Mouse (Mus musculus) adrenal gland, adult 2 months (tissue): ENCODE data around the gene Fam71e1. TPM values are rescaled to one million over a fixed set of nuclear protein-coding genes. Genes with fewer than 3 reads are reported as not detected.

ENCODE experiments used
- DNase-seq: peaks from one replicate; pipeline ENCODE4 v3.0.0; 2021
- microRNA-seq, 2 experiments: library from miRNA; unstranded; fragments of <30 nt; microRNA quantifications; one replicate each; pipeline ENCODE4 v1.2.0; 2021
- polyA plus RNA-seq: library from polyadenylated mRNA; depleted of rRNA; stranded (reverse); fragments of >200 nt; gene quantifications from 2 replicates; pipeline ENCODE4 v1.2.3, GENCODE M21; 2012; rRNA removed
- total RNA-seq, 2 experiments: library from RNA; stranded (reverse); gene quantifications; 2 replicates each; pipeline ENCODE4 v1.2.3; 2021

The Fam71e1 gene
- total and polyA plus RNA-seq, 3 experiments: 8.3 to 28.6 (median 9.1) TPM

DNA sequence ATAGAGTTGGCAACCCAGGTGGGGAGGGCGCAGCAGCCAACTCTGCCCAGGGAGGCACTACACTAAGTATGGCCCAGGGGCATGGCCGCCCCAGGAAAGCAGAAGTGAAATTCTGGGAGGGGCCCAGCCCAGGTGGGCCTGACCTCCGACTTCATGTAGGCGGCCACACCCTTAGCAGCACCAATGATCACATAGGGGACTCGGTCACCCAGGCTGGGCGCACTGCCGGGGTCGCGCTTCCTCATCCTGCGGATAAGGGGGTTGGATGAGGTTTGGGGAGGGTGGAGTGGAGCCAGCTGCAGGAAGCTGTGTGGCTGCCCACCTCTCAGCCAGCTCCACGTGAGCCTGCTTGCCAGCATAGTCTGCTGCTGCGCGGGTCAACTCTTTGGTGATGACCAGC, 37.9 kb downstream of the Fam71e1 start:
- DNase-seq: no peak

DNA sequence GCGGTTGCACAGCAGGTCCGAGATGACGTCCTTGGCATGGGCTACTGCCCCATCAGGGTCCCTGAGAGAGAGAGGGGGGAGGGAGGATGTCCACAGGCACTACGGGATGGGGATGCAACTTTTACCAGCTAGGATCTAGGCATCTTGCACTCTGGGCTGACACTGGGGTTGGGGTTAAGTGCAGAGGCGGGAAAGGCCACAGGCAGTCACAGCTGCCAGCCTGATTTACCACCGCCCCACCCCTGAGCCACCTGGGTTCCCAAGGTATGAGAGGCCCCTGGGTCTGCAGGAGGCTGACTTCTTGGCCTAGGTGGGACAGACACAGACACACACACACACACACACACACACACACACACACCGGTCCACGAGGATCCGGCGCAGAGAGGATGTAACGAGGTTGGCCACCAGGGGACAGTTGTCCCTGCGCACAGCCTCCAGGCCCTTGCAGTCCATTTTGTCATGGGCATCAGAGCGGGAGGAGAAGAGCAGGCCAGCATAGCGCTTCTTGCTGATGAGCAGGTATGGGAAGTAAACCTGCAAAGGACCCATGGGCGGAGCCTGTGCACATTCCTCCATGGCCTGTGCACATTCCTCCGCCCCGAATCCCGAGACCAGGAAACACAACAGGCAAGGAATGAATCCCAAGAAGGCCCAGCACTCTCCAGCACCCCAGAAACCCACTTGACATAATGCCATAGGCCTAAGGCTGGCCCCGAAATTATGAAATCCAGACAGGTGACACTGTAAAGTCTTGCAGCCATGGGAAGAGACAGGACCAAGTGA, 38.5 kb downstream of the Fam71e1 start:
- no peak for DNase-seq

DNA sequence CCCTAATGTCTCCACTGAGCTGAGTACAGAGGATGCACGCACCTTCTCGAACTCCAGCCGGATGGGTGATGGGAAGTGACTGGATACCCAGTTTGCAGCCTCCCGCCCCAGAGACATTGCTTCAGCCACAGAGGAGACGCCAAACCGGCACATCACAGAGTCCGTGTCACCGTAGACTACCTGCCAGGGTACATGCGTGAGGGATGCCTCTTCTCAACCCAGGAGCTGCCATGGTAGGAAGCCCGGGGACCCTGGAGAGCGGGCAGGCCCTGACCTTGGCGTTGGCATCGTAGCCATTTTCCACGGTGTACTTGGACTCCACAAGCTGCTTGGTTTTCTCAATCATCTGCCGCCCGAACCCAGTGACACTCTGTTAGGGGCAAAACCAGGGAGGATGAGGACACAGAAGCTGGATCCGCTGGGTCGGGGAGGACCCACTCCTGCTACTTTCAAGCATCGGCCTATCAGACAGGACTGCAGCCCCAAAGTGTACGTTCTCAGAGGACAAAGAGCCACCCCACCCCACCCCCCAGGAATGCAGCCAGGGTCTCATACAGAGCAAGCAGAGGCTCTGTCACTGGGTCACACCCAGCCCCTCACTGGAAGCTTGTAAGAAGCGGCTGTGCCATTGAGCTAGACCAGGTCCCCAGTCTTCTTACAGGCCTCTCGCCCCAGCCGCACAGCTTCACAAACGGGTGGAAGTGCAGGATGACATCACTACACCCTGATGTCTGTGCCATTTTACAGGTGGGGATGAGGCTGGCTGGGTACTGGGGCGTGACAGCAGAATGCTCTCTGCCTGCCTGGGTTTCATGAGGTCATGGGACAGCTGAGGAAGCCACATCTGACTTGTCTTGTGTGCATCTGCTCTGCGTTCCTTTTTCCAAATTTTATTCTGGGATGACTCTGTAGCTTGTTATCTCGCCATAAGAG, 39.5 kb downstream of the Fam71e1 start:
- no peak for DNase-seq

DNA sequence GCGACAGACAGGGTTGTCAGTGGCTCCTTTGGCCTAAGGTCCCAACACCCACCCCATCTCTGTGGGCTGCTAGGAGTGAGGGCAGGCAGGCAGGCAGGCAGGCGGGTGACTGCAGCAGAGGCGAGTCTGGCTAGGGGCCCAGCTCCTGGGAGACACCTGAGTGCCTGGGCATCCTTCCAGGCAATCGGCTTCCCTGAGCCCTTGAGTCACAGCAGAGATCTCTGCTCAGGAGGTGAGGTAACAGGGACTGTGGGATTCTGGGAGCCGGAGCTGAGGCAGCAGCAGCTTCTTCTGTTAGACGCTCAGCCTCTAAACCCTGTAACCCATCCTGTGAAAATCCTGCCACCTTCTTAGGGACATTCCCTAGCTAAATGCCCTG, 40.2 kb downstream of the Fam71e1 start:
- no peak for DNase-seq

DNA sequence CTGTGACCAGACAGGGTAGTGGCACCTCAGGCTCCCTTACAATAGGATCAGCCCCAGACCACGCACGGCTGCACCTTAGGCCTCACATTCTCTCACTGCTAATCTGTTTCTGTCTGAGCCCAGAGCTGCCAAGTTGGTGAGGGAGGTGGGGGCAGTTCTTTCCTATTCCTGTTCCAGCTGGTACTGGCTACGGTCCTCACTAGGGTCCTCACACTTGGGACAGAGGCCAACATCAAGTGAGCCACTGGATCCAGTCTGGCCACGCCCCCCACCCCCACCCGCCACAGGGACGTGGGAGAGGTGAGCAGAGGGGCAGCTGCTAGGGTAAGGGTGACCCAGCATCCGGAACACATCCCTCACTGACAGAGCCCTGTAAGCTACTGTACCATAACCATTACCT, 40.6 kb downstream of the Fam71e1 start:
- no peak for DNase-seq

DNA sequence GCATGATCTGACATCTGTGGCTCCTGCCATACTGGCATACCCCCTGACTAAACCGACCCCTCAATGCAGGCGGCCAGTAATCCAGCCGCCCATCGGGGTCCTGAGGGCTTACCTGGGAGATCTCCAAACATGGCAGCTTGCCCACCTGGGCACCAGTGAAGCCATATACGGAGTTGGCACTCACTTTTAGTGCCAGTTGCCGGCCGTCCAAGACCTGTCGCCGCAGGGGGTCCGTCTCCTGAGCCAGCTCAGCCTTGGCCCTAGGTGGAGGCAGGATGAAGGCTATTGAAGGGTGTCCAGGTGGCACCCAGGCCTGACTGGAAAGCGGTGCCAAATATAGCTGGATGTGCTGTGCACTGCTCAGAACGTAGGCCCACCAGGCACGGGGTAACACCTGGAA, 41.1 kb downstream of the Fam71e1 start:
- no peak for DNase-seq

DNA sequence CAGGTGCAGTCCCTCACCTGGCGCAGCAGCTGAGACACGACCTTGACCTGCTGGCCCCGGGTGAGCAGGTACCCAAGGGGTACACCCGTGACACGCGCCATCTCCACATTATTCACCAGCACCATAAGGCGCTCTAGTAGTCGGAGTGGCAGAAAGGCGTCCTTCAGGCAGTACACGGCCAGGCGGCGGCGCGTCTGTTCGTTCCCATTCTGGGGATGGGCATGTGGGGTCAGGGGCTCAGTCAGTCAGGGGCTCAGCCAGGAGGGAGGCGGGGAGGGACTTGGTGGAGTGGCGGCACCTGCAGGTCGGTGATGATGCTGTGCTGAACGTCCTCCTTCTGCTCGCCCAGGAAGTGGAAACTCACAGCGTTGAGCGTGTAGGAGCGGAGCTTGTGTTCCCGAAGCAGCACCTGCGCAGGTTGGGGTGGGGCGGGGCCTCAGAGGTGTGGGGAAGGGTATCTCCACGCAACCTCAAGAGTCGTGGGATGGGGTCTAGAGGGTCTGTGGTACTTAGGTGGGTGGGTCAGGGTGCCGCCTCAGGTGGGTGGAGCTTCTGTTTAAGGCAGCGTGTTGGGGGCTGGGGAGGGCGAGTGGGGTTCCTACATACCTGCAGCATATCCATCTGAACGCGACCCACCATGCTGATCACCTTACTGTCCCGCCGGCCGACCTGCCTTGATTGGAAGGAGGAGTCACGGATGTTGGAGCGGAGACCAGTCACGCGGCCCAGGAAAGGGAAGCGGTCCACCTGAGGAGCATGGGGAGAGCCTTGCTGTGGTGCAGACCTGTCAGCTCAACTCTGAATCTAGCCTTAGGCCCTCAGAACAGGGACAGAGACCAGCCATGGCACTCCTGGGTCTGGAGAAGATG, 42.6 kb downstream of the Fam71e1 start:
- DNase-seq: no peak

DNA sequence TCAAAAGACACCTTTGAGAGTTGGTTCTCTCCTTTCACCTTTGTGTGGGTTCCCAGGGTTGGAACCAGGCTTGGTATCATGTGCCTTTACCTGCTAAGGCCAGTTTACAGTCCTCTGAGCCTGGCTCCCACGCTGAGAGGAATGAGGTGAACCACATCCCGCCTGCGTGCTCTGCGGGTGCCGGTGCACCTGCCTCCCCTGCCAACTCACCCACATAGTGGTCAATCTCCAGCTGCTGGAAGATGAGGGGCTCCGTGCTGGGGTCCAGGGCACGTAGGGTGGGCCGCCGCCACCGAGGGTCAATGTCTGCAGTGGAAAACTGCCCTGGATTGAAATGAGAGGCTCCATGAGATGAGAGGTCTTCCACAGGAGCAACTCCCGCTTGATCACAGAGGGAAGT, 46.2 kb downstream of the Fam71e1 start:
- DNase-seq: no peak

DNA sequence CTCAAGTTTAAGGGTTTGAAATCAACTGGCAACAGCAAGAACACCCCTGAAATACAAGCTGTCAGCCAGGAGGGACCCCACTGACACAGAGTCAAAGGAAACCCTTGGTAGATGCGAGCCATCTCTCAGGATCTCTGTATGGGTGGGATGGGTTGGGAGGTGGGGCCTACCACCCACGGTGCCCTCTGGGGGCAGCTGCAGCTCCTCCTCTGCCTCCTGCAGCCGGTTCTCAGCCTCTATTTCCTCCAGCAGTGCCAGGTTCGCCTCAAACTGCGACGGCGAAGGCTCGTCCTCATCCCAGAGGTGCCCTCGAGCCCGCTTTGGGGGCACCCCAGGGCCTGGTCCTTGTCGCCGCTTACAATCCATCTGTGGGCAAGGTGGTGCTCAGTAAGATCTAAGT, 46.7 kb downstream of the Fam71e1 start:
- DNase-seq: no peak

DNA sequence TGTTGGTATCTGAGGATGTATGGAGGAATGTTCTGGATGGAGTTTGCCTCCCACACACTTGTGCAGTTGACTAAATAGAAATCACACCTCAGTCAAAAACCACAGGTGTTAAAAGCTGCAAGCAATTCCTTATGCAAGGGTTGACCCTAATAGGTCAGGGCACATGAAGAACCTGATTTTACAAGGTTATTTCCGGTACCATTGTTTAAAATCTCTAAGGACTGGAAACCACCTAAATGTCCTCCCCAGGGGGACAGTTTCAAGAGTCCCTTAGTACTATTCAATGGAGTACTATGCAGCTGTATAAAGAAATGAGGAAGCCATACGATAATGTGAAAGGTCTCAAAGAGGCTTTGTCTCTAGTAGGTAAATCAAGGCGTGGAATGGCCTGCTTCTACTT, 49.9 kb downstream of the Fam71e1 start:
- no peak for DNase-seq

DNA sequence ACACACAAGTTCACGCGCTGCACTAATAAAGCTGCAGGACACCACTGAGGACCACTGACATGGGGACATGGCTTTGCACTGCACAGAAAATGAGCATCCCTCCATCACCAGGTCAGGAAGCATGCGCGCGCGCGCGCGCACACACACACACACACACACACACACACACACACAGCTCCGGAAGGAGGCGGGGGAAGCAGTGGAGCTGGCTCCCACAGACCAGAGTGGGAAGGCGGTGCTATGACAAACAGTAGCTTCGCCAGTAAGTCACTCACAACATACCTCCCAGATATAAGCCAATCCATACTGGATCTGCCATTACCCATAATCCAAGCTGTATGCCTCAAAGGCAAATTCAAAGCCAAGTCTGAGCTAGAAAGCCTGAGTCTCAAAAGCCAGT, 50.7 kb downstream of the Fam71e1 start:
- DNase-seq: no peak

DNA sequence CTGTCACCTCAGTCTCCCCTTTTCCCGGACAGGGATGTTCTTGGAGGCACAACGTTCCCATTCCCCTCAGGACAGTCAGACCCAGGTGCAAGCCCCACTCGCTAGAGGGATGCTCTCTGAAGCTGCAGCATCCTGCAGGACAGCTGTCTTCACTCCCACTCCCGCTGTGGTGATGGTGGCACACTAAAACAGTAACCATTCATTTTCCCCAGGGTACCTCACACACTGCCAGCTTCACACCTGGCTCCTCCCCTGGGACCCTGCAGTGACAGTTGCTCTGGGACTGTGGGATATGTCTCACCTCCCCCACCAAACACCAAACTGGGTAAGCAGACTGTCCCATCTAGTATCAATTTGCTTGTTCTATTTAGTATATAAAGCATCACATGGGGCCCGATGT, 51.3 kb downstream of the Fam71e1 start:
- DNase-seq: no peak

DNA sequence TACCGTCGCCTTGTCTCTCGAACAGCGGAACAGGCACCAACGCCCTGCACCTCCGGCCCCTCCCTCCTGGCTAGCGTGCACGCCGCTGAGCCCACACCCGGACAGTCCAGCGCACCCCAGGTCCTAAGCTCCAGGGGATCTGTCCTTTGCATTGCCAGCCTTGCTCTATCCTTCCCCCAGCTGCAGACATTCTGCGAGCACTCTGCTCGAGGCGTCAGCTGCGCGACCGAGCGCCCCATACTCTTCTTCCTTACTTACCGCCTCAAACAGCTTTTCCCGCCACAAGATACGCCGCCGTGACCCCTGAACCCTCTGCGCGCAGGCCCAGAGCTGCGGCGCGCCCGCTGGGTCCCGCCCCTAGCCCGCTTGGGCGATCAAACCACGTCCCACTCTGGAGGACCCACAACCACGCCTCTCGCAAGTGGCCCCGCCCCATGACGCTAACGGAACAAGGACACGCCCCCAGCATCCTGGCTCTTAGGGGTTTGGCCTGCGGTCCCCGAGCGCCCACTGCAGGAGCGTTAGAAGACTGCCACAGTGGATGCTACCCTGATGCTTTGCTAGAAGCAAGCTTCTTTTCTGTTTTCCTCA, 52.2 kb downstream of the Fam71e1 start, which contains the start of gene Pold1:
TSS of gene Pold1 (minus strand) at position 353 of the 591 bp plus-strand sequence.
- peak; percentile 100 for DNase-seq

DNA sequence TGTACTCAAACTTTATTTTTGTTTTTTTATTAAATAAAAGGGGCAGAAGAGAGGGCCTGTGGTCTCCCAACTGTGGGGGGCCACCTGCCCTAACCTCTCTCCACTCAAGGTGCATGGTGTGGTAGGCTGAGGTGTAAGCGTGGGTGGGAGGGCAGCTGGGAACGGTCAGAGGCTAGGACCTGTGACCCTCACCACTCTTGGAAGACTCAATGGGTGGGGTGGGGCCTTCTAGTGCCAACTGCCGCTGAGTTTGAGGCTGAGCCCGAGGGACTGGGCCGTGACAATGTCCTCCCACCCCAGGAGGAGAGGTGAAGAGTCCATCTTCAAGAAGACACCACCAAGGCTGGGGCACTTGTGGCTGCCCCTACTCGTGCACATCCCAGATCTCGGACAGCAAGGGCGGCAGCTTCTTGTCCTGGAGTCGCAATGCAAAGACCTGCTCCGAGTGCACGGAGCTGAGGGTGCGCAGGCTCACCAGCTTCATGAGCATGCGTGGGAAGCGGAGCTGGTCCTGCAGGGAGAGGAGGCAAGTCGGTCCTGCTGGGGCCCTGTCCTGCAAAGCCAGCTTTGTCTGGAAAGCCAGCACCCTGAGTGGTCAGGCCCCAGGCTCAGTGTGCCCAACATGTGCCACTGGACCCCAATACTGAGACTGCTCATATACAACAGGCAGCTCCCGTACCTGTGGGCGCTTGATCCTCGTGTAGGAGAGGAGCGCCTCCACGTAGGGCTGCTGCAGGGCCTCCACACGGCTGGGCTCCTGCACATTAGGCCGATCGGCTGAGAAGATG, 53.4 kb downstream of the Fam71e1 start:
- no peak for DNase-seq

DNA sequence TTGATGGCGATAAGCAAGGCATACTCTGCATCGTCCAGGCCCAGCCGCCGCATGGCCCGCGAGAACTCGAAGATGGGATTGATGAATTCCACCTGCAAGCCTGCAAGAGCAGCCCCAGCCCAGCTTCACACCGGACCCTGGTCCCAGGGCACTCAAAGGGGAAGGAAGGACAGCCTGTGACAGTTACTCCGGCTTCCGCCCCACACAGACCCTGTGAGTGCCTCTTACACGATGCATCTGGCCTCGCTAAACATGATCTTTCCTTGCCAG, 54.0 kb downstream of the Fam71e1 start:
- DNase-seq: no peak

Small RNAs within 50 kb of the gene (microRNA-seq; reads per million reads assigned to microRNA genes)
- gene Mir7052 (3.7 to 6.2 reads per million in 2 experiments), gene Mir7053 (0.22 to 0.41 reads per million in 2 experiments)

Other genes with a start within 250 kb of the Fam71e1 start
- 1 to 10 TPM in 1 of 2 experiments, under 1 TPM in 1; 0.66 to 1.4 TPM for gene 1700028J19Rik, start 249.9 kb upstream of the Fam71e1 start, total RNA-seq
- 1.2 and 1.8 TPM in 2 replicates for gene 1700028J19Rik, start 249.9 kb upstream of the Fam71e1 start, polyA plus RNA-seq
- 10 to 100 TPM; 81.5 to 83.8 TPM for gene 2410002F23Rik, start 249.9 kb upstream of the Fam71e1 start, total RNA-seq
- 195 and 237 TPM in 2 replicates for gene 2410002F23Rik, start 249.9 kb upstream of the Fam71e1 start, polyA plus RNA-seq
- not detected for gene Acp4, start 239.2 kb upstream of the Fam71e1 start, total RNA-seq
- gene Acp4, start 239.2 kb upstream of the Fam71e1 start, polyA plus RNA-seq: not detected in 2 replicates
- gene Gm15517, start 235.1 kb upstream of the Fam71e1 start, total RNA-seq: not detected
- gene Gm15517, start 235.1 kb upstream of the Fam71e1 start, polyA plus RNA-seq: not detected in 2 replicates
- gene Clec11a, start 189.7 kb upstream of the Fam71e1 start, total RNA-seq: 1 to 10 TPM; 4.6 to 5.1 TPM
- gene Clec11a, start 189.7 kb upstream of the Fam71e1 start, polyA plus RNA-seq: 11.4 and 13.0 TPM in 2 replicates
- gene Shank1, start 186.3 kb upstream of the Fam71e1 start, total RNA-seq: 1 to 10 TPM; 8.0 to 9.1 TPM
- 2.5 and 2.9 TPM in 2 replicates for gene Shank1, start 186.3 kb upstream of the Fam71e1 start, polyA plus RNA-seq
- 1 to 10 TPM; 4.8 to 6.2 TPM for gene Syt3, start 112.5 kb upstream of the Fam71e1 start, total RNA-seq
- 12.1 and 16.0 TPM in 2 replicates for gene Syt3, start 112.5 kb upstream of the Fam71e1 start, polyA plus RNA-seq
- gene 1700008O03Rik, start 110.8 kb upstream of the Fam71e1 start, total RNA-seq: 1 to 10 TPM in 1 of 2 experiments, under 1 TPM in 1; 0.66 to 1.2 TPM
- gene 1700008O03Rik, start 110.8 kb upstream of the Fam71e1 start, polyA plus RNA-seq: 1.6 and 2.3 TPM in 2 replicates
- gene Lrrc4b, start 67.6 kb upstream of the Fam71e1 start, total RNA-seq: 1 to 10 TPM; 5.1 to 8.5 TPM
- gene Lrrc4b, start 67.6 kb upstream of the Fam71e1 start, polyA plus RNA-seq: 10.3 and 16.3 TPM in 2 replicates
- gene Aspdh, start 31.2 kb upstream of the Fam71e1 start, total RNA-seq: under 1 TPM in 1 of 2 experiments, not detected in 1; 0.75 TPM
- 0.91 and 2.4 TPM in 2 replicates for gene Aspdh, start 31.2 kb upstream of the Fam71e1 start, polyA plus RNA-seq
- 10 to 100 TPM; 51.2 to 61.7 TPM for gene Josd2, start 28.6 kb upstream of the Fam71e1 start, total RNA-seq
- gene Josd2, start 28.6 kb upstream of the Fam71e1 start, polyA plus RNA-seq: 171 and 179 TPM in 2 replicates
- 100 to 1,000 TPM in 1 of 2 experiments, 10 to 100 TPM in 1; 77.9 to 101 TPM for gene Emc10, start 52 bp upstream of the Fam71e1 start, total RNA-seq
- gene Emc10, start 52 bp upstream of the Fam71e1 start, polyA plus RNA-seq: 516 and 555 TPM in 2 replicates
- under 1 TPM in 1 of 2 experiments, not detected in 1; 0.24 TPM for gene Mybpc2, start 28.1 kb downstream of the Fam71e1 start, total RNA-seq
- gene Mybpc2, start 28.1 kb downstream of the Fam71e1 start, polyA plus RNA-seq: not detected in 2 replicates
- under 1 TPM; 0.31 to 0.40 TPM for gene Spib, start 35.5 kb downstream of the Fam71e1 start, total RNA-seq
- gene Spib, start 35.5 kb downstream of the Fam71e1 start, polyA plus RNA-seq: 0.58 and 0.66 TPM in 2 replicates
- gene Pold1, start 52.3 kb downstream of the Fam71e1 start, total RNA-seq: 10 to 100 TPM in 1 of 2 experiments, 1 to 10 TPM in 1; 8.0 to 17.3 TPM
- gene Pold1, start 52.3 kb downstream of the Fam71e1 start, polyA plus RNA-seq: 27.3 and 31.0 TPM in 2 replicates
- gene Nr1h2, start 57.4 kb downstream of the Fam71e1 start, total RNA-seq: 100 to 1,000 TPM; 106 to 125 TPM
- gene Nr1h2, start 57.4 kb downstream of the Fam71e1 start, polyA plus RNA-seq: 305 and 306 TPM in 2 replicates
- gene Napsa, start 75.8 kb downstream of the Fam71e1 start, total RNA-seq: 1 to 10 TPM in 1 of 2 experiments, under 1 TPM in 1; 0.55 to 1.3 TPM
- gene Napsa, start 75.8 kb downstream of the Fam71e1 start, polyA plus RNA-seq: 2.2 TPM in 2 replicates
- 1 to 10 TPM; 4.4 to 4.8 TPM for gene Kcnc3, start 94.1 kb downstream of the Fam71e1 start, total RNA-seq
- 7.2 and 8.8 TPM in 2 replicates for gene Kcnc3, start 94.1 kb downstream of the Fam71e1 start, polyA plus RNA-seq
- gene Myh14, start 174.3 kb downstream of the Fam71e1 start, total RNA-seq: 1 to 10 TPM; 3.2 to 5.6 TPM
- 1.2 and 1.7 TPM in 2 replicates for gene Myh14, start 174.3 kb downstream of the Fam71e1 start, polyA plus RNA-seq
- not detected for gene Izumo2, start 212.2 kb downstream of the Fam71e1 start, total RNA-seq
- gene Izumo2, start 212.2 kb downstream of the Fam71e1 start, polyA plus RNA-seq: not detected in 2 replicates